ENCODE assay signal across 17 mouse cellular contexts in genomic region chr4:46146881-46147280, GRCm38 (mm10).
"Had no signal": no experiment of that assay in that cellular context is flagged by ENCODE, and none has a peak within 500 bp of the region (broad histone marks: within the 10 kb centered on the region; RNA-seq: fewer than 3 reads in every experiment).

No protein-coding gene starts in this region.

- DNase-seq: kidney, adult 2 months; kidney, postnatal 25 days; left cerebral cortex, postnatal 4 days; liver, postnatal 0 days; lung, embryonic 14.5 days; lung, postnatal 10 days; lung, postnatal 4 days; midbrain, embryonic 14.5 days; right cerebral cortex, postnatal 14 days; spleen, adult 18-20 months; thymus, adult 18-20 months; thymus, postnatal 36 days had no signal

- H3K27ac ChIP-seq: kidney, postnatal 0 days; limb, embryonic 12.5 days; limb, embryonic 15.5 days; liver, embryonic 14.5 days; stomach, embryonic 15.5 days had no signal

- H3K4me3 ChIP-seq: limb, embryonic 12.5 days; limb, embryonic 15.5 days; stomach, embryonic 15.5 days had no signal
